Mouse (Mus musculus): ENCODE data around the gene Gm13271. TPM values are rescaled to one million over a fixed set of nuclear protein-coding genes. Genes with fewer than 3 reads are reported as not detected.
A peak's percentile ranks its signal among the peaks of the same experiment; 100 is the strongest.

The Gm13271 gene
- polyA plus RNA-seq, 1 experiment, result not detected

GRCm38 (mm10) chr4:88718715-88719114 is 36.0 kb upstream of the Gm13271 start:
- Histone ChIP-seq H3ac (ENCODE audit: control insufficient read depth, insufficient read length) (no peak overlapping the region), H3K36me3 (ENCODE audit: control insufficient read depth, insufficient read depth) (peaks cover 19% of the 10 kb centered on the region)

DNA sequence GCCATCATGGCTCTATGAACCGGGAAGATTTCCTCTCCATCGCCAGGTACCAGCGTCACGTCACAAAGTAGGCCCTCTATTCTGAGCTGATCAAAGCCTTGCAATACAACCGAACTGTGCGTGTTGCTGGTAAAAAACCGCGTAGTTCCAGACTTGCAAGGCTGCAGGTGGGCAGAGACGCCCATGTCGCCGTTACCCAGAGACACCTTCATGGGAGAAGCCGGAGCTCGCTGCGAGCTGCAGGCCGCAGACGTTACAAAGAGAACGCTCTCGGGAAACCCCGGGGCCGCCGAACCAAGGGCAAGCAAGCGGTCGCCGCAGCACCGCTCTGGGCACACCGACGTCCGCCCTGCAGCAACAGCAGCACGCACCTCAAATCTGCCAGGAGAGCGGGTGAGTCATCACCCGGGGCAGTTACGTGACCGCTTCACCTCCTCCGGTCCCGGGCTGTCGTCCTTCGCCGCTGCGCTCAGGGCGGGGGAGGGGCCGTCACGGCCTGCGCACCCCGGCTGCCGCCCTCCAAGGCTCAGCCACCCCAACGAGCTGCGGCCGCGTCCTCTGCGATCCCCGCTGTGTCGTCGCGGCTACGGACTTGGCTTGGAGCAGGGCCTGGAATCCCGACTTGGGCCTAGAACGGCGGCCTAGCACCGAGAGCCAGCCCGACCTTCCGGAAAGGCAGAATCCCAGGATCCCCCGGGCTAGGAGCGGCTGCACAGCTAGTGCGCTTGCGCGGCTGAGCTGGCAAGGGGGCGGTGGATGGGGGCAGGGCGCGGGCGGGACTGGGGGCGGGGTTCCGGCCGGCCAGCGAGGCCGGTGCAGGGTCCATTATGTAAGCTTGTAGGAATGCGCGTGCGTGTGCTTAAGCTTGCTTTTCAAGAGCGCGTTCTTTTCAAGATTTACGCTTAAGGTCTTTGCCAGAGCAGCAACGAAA is 32.6 kb upstream of the Gm13271 start, which contains the start of the genes Gm26566 and Klhl9:
Gene Gm26566 (plus strand): TSS at position 15 of the 931 bp plus-strand sequence.
Gene Klhl9 (minus strand): TSS at position 675 of the 931 bp plus-strand sequence.
- TF ChIP-seq MYOD1 (IDR thresholded peaks at IDR 0.05; ENCODE audit: control insufficient read depth in 1 of 3, insufficient read length in 2 of 3, low read depth in 2 of 3) (peak in 1 of 3 experiments; percentile 10), POLR2AphosphoS2 (IDR thresholded peaks at IDR 0.05; ENCODE audit: insufficient read length, low read depth) (peak; percentile 79), MYOG (IDR thresholded peaks at IDR 0.05; ENCODE audit: control insufficient read depth in 1 of 3, insufficient read depth in 1 of 3, insufficient read length in 2 of 3, low read depth in 2 of 3) (peak in 1 of 3 experiments; percentile 25), USF1 (IDR thresholded peaks at IDR 0.05; ENCODE audit: low read depth) (no peak), POLR2A (IDR thresholded peaks at IDR 0.05; ENCODE audit: insufficient read length, low read depth) (peak; percentile 88)
- peak within 1 kb of the TSS; percentile 94 for H3ac ChIP-seq (ENCODE audit: control insufficient read depth, insufficient read length)

More at GRCm38 (mm10) chr4:88718715-88719114, 36.0 kb upstream of the Gm13271 start:
- no peak for TF ChIP-seq POLR2A (IDR thresholded peaks at IDR 0.05; ENCODE audit: insufficient read length, low read depth)
- no peak for TF ChIP-seq MYOD1 (IDR thresholded peaks at IDR 0.05; ENCODE audit: control insufficient read depth in 1 of 3, insufficient read length in 2 of 3, low read depth in 2 of 3)
- no peak for TF ChIP-seq USF1 (IDR thresholded peaks at IDR 0.05; ENCODE audit: low read depth)
- TF ChIP-seq E2F4 (IDR thresholded peaks at IDR 0.05; ENCODE audit: insufficient read depth), result no peak
- TF ChIP-seq SRF (IDR thresholded peaks at IDR 0.05; ENCODE audit: control insufficient read depth, insufficient read length, low read depth), result no peak
- TF ChIP-seq MAX (IDR thresholded peaks at IDR 0.05; ENCODE audit: low read depth), result no peak
- TF ChIP-seq TCF3 (IDR thresholded peaks at IDR 0.05; ENCODE audit: insufficient read length, low read depth), result no peak
- H3K79me2 ChIP-seq (ENCODE audit: control insufficient read depth, insufficient read depth), result peaks cover 65% of the 10 kb centered on the region
- H3K27me3 ChIP-seq (ENCODE audit: control insufficient read depth, insufficient read depth, insufficient read length), result no peaks in the 10 kb centered on the region
- peak overlapping the region; percentile 92 for H3K4me2 ChIP-seq (ENCODE audit: low read depth)
- no peak overlapping the region for H3K4me3 ChIP-seq

GRCm38 (mm10) chr4:88723497-88724090 is 31.1 kb upstream of the Gm13271 start:
- Histone ChIP-seq H3K79me2 (ENCODE audit: control insufficient read depth, insufficient read depth) (peaks cover 35% of the 10 kb centered on the region), H3K36me3 (ENCODE audit: control insufficient read depth, insufficient read depth) (peaks cover 7% of the 10 kb centered on the region), H3ac (ENCODE audit: control insufficient read depth, insufficient read length) (no peak overlapping the region), H3K27me3 (ENCODE audit: control insufficient read depth, insufficient read depth, insufficient read length) (no peaks in the 10 kb centered on the region), H3K4me2 (ENCODE audit: low read depth) (no peak overlapping the region), H3K4me3 (no peak overlapping the region)
- no peak for TF ChIP-seq CEBPB (IDR thresholded peaks at IDR 0.05; ENCODE audit: insufficient read depth, poor library complexity, severe bottlenecking)
- TF ChIP-seq E2F4 (IDR thresholded peaks at IDR 0.05; ENCODE audit: insufficient read depth), result no peak
- TF ChIP-seq TCF3 (IDR thresholded peaks at IDR 0.05; ENCODE audit: insufficient read length, low read depth), result no peak
- no peak for TF ChIP-seq TCF12 (IDR thresholded peaks at IDR 0.05; ENCODE audit: insufficient read depth, poor library complexity, severe bottlenecking)
- no peak for TF ChIP-seq MYOG (IDR thresholded peaks at IDR 0.05; ENCODE audit: control insufficient read depth in 1 of 3, insufficient read depth in 1 of 3, insufficient read length in 2 of 3, low read depth in 2 of 3)
- TF ChIP-seq POLR2AphosphoS2 (IDR thresholded peaks at IDR 0.05; ENCODE audit: insufficient read length, low read depth), result no peak
- no peak for TF ChIP-seq REST (IDR thresholded peaks at IDR 0.05; ENCODE audit: insufficient read depth, insufficient read length)
- no peak for TF ChIP-seq MYOD1 (IDR thresholded peaks at IDR 0.05; ENCODE audit: control insufficient read depth in 1 of 3, insufficient read length in 2 of 3, low read depth in 2 of 3)
- no peak for TF ChIP-seq SRF (IDR thresholded peaks at IDR 0.05; ENCODE audit: control insufficient read depth, insufficient read length, low read depth)
- no peak for TF ChIP-seq POLR2A (IDR thresholded peaks at IDR 0.05; ENCODE audit: insufficient read length, low read depth)
- TF ChIP-seq MAX (IDR thresholded peaks at IDR 0.05; ENCODE audit: low read depth), result no peak
- TF ChIP-seq USF1 (IDR thresholded peaks at IDR 0.05; ENCODE audit: low read depth), result no peak

More for the DNA sequence above, 32.6 kb upstream of the Gm13271 start, which contains the start of the genes Gm26566 and Klhl9:
- Histone ChIP-seq H3K27me3 (ENCODE audit: control insufficient read depth, insufficient read depth, insufficient read length) (no peaks in the 10 kb centered on the region), H3K79me2 (ENCODE audit: control insufficient read depth, insufficient read depth) (peaks cover 50% of the 10 kb centered on the region), H3K4me3 (peak within 1 kb of the TSS; percentile 71), H3K4me2 (ENCODE audit: low read depth) (peak within 1 kb of the TSS; percentile 92), H3K36me3 (ENCODE audit: control insufficient read depth, insufficient read depth) (peaks cover 13% of the 10 kb centered on the region)

DNA sequence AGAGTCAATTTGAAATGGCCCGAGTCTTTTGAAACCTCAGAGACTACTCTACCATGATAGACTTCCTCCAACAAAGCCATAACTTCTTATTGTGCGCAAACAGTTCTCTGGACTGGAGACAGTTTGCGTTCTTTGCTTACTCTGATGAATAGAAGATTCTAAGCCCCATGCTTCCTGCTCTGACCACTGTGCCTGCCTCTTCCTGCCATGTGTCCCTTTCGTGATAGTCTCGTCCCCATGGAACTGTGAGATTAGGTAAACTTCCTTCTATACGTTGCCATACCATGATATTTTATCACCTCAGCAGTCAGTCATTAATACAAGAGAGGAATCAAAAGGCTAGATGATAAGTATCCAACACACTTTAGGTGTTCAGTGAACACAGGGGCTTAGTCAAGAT is 27.9 kb upstream of the Gm13271 start:
- TF ChIP-seq POLR2A (IDR thresholded peaks at IDR 0.05; ENCODE audit: insufficient read length, low read depth), result no peak
- no peak for TF ChIP-seq POLR2AphosphoS2 (IDR thresholded peaks at IDR 0.05; ENCODE audit: insufficient read length, low read depth)
- no peak for TF ChIP-seq MYOD1 (IDR thresholded peaks at IDR 0.05; ENCODE audit: control insufficient read depth in 1 of 3, insufficient read length in 2 of 3, low read depth in 2 of 3)
- TF ChIP-seq REST (IDR thresholded peaks at IDR 0.05; ENCODE audit: insufficient read depth, insufficient read length), result no peak
- no peak for TF ChIP-seq SRF (IDR thresholded peaks at IDR 0.05; ENCODE audit: control insufficient read depth, insufficient read length, low read depth)
- Histone ChIP-seq H3K79me2 (ENCODE audit: control insufficient read depth, insufficient read depth) (peaks cover 3% of the 10 kb centered on the region), H3K4me2 (ENCODE audit: low read depth) (no peak overlapping the region), H3K4me3 (no peak overlapping the region), H3ac (ENCODE audit: control insufficient read depth, insufficient read length) (no peak overlapping the region), H3K36me3 (ENCODE audit: control insufficient read depth, insufficient read depth) (no peaks in the 10 kb centered on the region), H3K27me3 (ENCODE audit: control insufficient read depth, insufficient read depth, insufficient read length) (no peaks in the 10 kb centered on the region)
